Mouse (Mus musculus): ENCODE measurements around the gene Ndrg3. TPM values are rescaled to one million over a fixed set of nuclear protein-coding genes. Genes with fewer than 3 reads are reported as not detected.
"Not testable (repeated sequence)": the region's sequence is repeated elsewhere in the genome, so short reads cannot be mapped to it uniquely, and the experiment has no call there.

Ndrg3 gene
- polyA plus RNA-seq, 1 experiment from 2014 or later = 88.0 TPM

DNA sequence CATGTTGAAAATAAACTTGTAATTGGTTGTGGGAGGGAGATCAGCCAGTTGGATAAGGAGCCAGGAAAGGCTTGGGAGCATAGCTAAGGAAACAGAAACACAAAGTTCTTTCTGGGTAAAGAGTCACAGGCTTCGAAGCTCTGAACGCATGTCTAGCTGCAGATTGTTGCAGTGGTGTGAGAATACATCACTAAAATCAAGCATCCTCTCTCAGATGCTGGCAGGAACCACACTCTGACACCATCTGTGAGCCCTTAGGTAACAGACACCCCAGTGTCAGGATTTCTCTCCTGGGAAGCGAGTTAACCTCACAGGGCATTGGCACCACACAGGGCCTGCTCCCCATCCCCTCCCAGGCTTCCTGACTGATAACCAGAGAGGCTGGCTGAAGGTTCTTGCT is 76.3 kb downstream of the Ndrg3 start:
- ATAC-seq (ENCODE audit: low read depth) = no peak
- WGBS = 74% methylated on average over 3 of the region's 3 CpGs
- no peaks in the 10 kb centered on the region for H3K4me1 ChIP-seq (replicated peaks)
- H3K4me2 ChIP-seq = no peak overlapping the region
- H3K27me3 ChIP-seq = no peaks in the 10 kb centered on the region
- H3K9me3 ChIP-seq = no peaks in the 10 kb centered on the region
- H3K36me3 ChIP-seq = no peaks in the 10 kb centered on the region
- no peak overlapping the region for H3K27ac ChIP-seq (replicated peaks)
- H3K9ac ChIP-seq = no peak overlapping the region
- no peak overlapping the region for H3K4me3 ChIP-seq

DNA sequence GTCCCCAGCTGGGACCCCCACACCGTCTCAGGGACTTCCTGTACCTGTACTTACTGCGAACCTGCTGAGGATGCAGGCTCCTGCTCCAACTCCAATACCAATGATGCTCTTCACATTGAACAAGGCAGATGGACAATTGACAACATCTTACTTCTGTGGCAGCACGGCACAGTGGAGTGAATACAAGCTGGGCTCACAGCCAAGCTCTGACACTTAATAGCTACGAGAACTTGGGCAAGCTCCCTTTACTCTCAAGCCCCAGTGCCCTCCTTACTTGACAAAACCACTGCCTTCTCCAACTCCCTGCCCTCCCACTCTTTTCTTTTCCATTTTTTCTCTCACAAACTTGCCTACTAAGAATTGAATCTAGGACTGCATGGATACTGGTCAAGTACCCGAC is 78.7 kb downstream of the Ndrg3 start:
- H3K4me1 ChIP-seq (replicated peaks) = no peaks in the 10 kb centered on the region
- no peaks in the 10 kb centered on the region for H3K27me3 ChIP-seq
- WGBS = 68% methylated on average over 5 of the region's 5 CpGs
- H3K4me2 ChIP-seq = no peak overlapping the region
- no peak overlapping the region for H3K27ac ChIP-seq (replicated peaks)
- no peak overlapping the region for H3K9ac ChIP-seq
- H3K36me3 ChIP-seq = no peaks in the 10 kb centered on the region
- no peak overlapping the region for H3K4me3 ChIP-seq
- H3K9me3 ChIP-seq = no peaks in the 10 kb centered on the region
- ATAC-seq (ENCODE audit: low read depth) = no peak

DNA sequence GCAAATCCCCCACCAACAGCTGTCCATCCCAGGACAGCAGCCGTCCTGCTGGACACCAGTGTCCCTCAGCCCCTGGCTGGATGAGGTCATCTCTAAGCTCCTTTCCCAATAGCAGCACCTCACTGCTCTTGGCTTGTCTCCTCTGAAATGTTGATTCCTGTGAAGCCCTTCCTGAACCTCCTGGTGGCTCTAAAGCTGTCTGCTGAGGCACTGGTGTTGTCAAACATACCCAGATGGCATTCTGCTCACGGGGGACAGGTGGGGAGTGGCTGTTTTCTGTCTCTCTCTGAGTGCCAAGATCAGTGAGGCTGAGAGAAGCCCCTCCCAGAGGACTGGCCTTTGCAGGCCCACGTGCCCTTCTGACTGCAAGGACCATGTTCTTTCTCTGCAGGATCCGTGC is 85.9 kb downstream of the Ndrg3 start:
- ATAC-seq (ENCODE audit: low read depth); H3K4me2 ChIP-seq; H3K9me3 ChIP-seq; H3K27me3 ChIP-seq; H3K4me3 ChIP-seq; H3K9ac ChIP-seq; H3K36me3 ChIP-seq; H3K27ac ChIP-seq (replicated peaks); H3K4me1 ChIP-seq (replicated peaks): not testable (repeated sequence)
- WGBS = 30% methylated on average over 4 of the region's 4 CpGs

DNA sequence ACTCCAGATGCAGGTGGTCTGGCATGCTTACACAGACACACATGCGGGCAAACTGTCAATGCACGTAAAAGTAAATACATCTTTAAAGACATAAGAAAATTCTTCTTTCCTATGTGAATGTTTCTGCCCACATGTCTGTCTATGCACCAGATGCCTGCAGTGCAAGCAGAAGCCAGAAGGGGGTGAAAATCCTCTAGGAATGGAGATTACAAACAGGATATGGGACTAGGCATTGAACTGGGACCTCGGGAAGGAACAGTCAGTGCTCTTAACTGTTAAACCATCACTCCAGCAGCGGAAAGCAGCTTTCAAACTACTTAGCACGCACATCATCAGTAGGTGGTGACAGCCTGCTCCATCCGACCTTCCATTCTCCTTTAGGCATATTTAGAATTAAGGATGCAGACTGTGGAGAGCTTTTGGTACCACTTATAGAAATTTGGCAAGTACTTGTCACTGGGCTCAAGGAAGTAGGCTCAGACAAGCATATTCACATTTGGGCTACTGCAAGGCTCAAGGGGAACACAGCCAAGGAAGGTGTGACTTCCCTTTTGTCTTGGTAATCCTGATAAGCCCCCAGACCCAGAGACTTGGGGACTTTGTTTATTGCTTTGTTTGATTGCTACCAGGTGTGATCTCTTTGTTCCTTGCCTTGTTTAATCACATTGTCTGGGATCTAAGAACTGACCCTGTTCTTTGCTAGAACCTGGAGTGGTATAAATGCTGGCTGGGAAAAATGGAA is 86.7 kb downstream of the Ndrg3 start:
- H3K4me2 ChIP-seq = no peak overlapping the region
- no peak overlapping the region for H3K4me3 ChIP-seq
- no peaks in the 10 kb centered on the region for H3K9me3 ChIP-seq
- no peaks in the 10 kb centered on the region for H3K36me3 ChIP-seq
- no peak overlapping the region for H3K27ac ChIP-seq (replicated peaks)
- ATAC-seq (ENCODE audit: low read depth) = no peak
- no peaks in the 10 kb centered on the region for H3K27me3 ChIP-seq
- WGBS = 24% methylated on average over 6 of the region's 6 CpGs
- no peaks in the 10 kb centered on the region for H3K4me1 ChIP-seq (replicated peaks)
- H3K9ac ChIP-seq = no peak overlapping the region

DNA sequence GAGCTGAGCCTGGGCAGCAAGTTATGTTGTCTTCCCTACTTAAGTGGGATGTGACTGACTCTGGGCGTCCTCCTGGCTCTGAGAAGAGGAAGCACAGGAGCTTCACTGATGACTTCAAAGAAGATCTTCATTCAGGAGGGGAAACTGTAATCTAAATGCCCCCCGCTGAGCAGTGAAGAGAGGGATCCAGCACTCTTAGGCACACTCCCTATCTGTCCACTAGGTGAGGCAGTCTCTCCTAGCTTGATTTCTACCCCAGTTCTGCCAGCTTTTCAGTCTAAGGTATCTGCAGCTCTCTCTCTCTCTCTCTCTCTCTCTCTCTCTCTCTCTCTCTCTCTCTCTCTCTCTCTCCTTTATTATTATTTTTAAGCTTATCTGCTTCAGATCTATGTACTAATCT is 88.5 kb downstream of the Ndrg3 start:
- no peak overlapping the region for H3K4me3 ChIP-seq
- no peaks in the 10 kb centered on the region for H3K36me3 ChIP-seq
- no peaks in the 10 kb centered on the region for H3K27me3 ChIP-seq
- 35% methylated on average over 2 of the region's 2 CpGs for WGBS
- H3K27ac ChIP-seq (replicated peaks) = no peak overlapping the region
- no peak for ATAC-seq (ENCODE audit: low read depth)
- no peaks in the 10 kb centered on the region for H3K4me1 ChIP-seq (replicated peaks)
- no peak overlapping the region for H3K9ac ChIP-seq
- H3K9me3 ChIP-seq = no peaks in the 10 kb centered on the region
- no peak overlapping the region for H3K4me2 ChIP-seq

DNA sequence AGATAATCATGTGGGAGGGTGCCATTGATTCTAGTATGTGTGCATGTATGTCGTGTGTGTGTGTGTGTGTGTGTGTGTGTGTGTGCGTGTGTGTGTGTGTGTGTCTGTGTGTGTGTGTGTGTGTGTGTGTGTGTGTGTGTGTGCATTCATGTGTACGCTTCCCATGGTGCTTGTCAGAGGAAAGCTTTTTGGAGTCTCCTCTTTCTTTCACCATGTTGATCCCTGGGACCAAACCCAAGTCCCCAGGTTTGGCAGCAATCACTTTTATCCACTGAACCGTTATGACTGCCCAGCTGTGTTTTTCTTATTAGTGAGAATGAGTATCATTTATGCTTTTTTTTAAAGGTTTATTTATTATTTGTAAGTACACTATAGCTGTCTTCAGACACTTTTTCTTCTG is 89.4 kb downstream of the Ndrg3 start:
- H3K9ac ChIP-seq; H3K4me1 ChIP-seq (replicated peaks); H3K27ac ChIP-seq (replicated peaks); H3K36me3 ChIP-seq; H3K4me3 ChIP-seq; H3K9me3 ChIP-seq; ATAC-seq (ENCODE audit: low read depth); H3K4me2 ChIP-seq; H3K27me3 ChIP-seq: not testable (repeated sequence)
- WGBS = 89% methylated on average over 4 of the region's 4 CpGs

DNA sequence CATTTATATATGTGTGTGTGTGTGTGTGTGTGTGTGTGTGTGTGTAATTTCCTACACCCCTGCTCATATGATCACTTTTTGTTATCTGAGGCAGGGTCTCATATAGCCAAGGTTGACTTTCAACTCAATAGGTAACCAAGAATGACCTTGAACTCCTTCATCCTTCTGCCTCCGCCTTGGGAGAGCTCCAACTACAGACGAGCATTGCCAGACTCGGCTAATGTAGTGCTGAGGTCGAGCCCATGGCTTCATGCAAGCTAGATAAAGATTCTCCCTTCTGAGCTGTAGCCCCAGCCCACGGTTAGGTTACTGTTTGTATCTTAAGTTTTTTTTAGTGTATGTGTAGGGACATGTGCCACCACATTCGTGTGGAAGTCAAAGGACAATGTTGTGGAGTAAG is 90.0 kb downstream of the Ndrg3 start:
- no peaks in the 10 kb centered on the region for H3K36me3 ChIP-seq
- no peak overlapping the region for H3K27ac ChIP-seq (replicated peaks)
- H3K4me3 ChIP-seq = no peak overlapping the region
- H3K4me2 ChIP-seq = no peak overlapping the region
- 80% methylated on average over 6 of the region's 6 CpGs for WGBS
- H3K9ac ChIP-seq = no peak overlapping the region
- no peaks in the 10 kb centered on the region for H3K4me1 ChIP-seq (replicated peaks)
- ATAC-seq (ENCODE audit: low read depth) = no peak
- no peaks in the 10 kb centered on the region for H3K9me3 ChIP-seq
- H3K27me3 ChIP-seq = no peaks in the 10 kb centered on the region

DNA sequence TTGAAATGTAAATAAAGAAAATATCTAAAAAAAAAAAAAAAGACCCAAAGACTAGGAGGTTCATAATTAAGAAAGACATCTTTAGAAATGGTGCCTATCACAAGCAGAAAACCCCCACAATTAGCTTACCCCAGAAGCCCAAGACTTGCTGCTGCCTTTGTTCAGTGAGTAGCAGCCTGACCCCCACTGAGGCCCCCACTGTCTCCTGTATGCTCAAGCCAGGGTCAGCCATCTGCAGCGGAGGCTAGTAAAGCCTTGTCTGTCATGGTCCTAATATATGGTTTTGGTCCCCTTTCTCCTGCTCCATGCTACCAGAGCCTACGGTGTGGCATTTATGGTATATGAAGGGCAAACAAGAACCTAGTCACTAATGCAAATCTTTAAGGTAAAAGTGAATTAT is 90.5 kb downstream of the Ndrg3 start:
- H3K27ac ChIP-seq (replicated peaks) = no peak overlapping the region
- H3K4me1 ChIP-seq (replicated peaks) = no peaks in the 10 kb centered on the region
- 56% methylated on average over 2 of the region's 2 CpGs for WGBS
- ATAC-seq (ENCODE audit: low read depth) = no peak
- no peaks in the 10 kb centered on the region for H3K36me3 ChIP-seq
- H3K27me3 ChIP-seq = no peaks in the 10 kb centered on the region
- H3K9me3 ChIP-seq = no peaks in the 10 kb centered on the region
- no peak overlapping the region for H3K4me3 ChIP-seq
- H3K4me2 ChIP-seq = no peak overlapping the region
- H3K9ac ChIP-seq = no peak overlapping the region

DNA sequence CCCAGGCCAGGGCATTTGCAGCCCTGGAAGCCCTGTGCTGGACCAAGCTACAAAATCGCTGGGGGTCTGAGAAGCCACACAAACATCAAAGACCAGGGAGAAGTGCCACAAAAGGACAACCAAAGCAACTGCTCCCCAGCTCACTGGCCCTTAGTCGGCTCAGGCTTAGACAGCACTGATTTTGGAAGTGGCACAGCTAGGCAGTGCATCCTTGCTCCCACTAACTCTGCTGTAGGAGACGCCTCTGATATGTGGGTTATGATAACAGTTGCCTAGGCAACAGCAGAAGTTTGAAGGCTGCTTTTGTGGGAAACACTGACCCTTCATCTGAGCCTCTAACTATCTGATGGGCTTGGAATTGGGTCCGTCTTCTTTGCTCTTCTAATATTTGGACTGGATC is 92.7 kb downstream of the Ndrg3 start:
- Histone ChIP-seq H3K9ac (no peak overlapping the region), H3K4me3 (no peak overlapping the region), H3K4me2 (no peak overlapping the region), H3K9me3 (no peaks in the 10 kb centered on the region), H3K36me3 (no peaks in the 10 kb centered on the region), H3K27me3 (no peaks in the 10 kb centered on the region), H3K27ac (replicated peaks) (no peak overlapping the region), H3K4me1 (replicated peaks) (no peaks in the 10 kb centered on the region)
- no peak for ATAC-seq (ENCODE audit: low read depth)
- 79% methylated on average over 4 of the region's 4 CpGs for WGBS

DNA sequence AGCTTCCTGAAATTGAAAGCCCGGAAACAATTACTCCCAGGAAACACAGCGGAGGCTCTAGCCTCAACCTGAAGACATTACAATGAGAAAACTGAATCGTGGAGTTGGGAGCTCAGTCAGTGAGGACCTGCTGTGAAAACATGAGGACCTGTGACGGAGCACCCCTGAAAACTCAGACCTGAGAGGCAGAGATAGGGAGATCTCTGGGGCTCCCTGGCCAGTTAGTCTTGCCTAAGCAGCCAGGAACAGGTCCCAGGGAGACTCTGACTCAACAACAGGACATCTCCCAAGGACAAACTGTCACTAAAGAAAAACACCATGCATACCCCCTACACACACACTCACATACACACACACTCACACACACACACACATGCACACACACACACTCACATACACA is 93.5 kb downstream of the Ndrg3 start:
- Histone ChIP-seq H3K9ac (no peak overlapping the region), H3K4me1 (replicated peaks) (no peaks in the 10 kb centered on the region), H3K27ac (replicated peaks) (no peak overlapping the region), H3K27me3 (no peaks in the 10 kb centered on the region), H3K4me3 (no peak overlapping the region), H3K36me3 (no peaks in the 10 kb centered on the region), H3K4me2 (no peak overlapping the region), H3K9me3 (no peaks in the 10 kb centered on the region)
- no peak for ATAC-seq (ENCODE audit: low read depth)
- 71% methylated on average over 4 of the region's 4 CpGs for WGBS

DNA sequence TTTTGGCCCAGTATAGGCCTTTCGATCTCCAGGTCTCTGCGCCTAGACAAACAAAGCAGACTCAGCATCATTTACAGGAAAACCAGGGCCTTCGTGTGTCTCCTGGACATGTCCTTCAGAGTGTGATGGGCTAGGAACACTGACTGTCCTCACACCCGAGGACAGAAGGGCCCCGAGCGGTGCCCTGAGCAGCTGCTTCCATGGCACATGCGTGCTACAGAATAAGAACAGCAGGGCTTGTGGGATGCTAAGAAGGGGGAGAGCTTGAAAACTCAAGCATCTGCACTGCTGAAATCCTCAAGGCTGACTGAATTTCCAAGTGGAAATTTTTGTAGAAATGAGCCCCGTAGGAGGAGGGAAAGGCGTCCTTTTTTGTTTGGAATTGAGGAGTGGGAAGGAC is 94.8 kb downstream of the Ndrg3 start:
- no peak overlapping the region for H3K27ac ChIP-seq (replicated peaks)
- H3K9ac ChIP-seq = no peak overlapping the region
- no peaks in the 10 kb centered on the region for H3K9me3 ChIP-seq
- no peak for ATAC-seq (ENCODE audit: low read depth)
- no peak overlapping the region for H3K4me3 ChIP-seq
- H3K4me1 ChIP-seq (replicated peaks) = peaks cover 9% of the 10 kb centered on the region
- WGBS = 87% methylated on average over 9 of the region's 9 CpGs
- no peaks in the 10 kb centered on the region for H3K27me3 ChIP-seq
- H3K36me3 ChIP-seq = no peaks in the 10 kb centered on the region
- H3K4me2 ChIP-seq = no peak overlapping the region

DNA sequence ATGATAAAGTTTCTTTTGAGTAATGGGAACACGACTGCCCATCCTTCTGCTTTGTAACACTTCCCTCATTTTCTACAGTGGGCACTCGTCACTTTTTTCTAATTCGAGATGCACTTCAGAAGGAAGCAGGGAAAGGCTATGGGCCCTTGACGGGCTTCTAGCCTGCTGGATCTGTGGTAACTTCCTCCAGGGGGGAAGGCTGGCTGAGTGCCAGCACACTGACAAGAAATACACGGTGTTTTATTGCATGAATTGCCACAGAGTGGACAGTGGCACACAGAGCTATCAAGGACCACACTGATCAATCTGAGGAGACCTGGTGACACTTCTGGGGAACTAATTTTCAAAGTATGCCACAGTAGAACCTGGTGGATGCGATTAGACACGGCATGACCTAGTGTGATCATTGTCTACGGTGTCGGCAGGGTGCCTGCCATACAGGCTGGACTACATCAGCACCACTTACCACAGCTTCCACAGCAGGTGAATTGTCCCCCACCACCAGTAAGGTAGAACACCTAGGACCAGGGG is 95.4 kb downstream of the Ndrg3 start:
- Histone ChIP-seq H3K4me1 (replicated peaks) (peaks cover 13% of the 10 kb centered on the region), H3K27me3 (no peaks in the 10 kb centered on the region), H3K4me2 (no peak overlapping the region), H3K9me3 (no peaks in the 10 kb centered on the region), H3K27ac (replicated peaks) (no peak overlapping the region), H3K36me3 (no peaks in the 10 kb centered on the region), H3K9ac (no peak overlapping the region), H3K4me3 (no peak overlapping the region)
- no peak for ATAC-seq (ENCODE audit: low read depth)
- WGBS = 75% methylated on average over 9 of the region's 9 CpGs
